Mouse (Mus musculus) intestine, embryonic 16.5 days (tissue): ENCODE results near the gene Ptk7. TPM values are rescaled to one million over a fixed set of nuclear protein-coding genes. Genes with fewer than 3 reads are reported as not detected.
A peak's percentile ranks its signal among the peaks of the same experiment; 100 is the strongest.

Experiments used
- ATAC-seq: fragments of 200-750 bp; cut with Nextera tagmentation; 2 replicates; pipeline ENCODE4 v1.8.0; 2017; ENCODE audit warnings: moderate TSS enrichment, moderate library complexity
- H3K27ac ChIP-seq: fragments of 300-500 bp; sonication (generic); 2 replicates; pipeline ENCODE4 v1.5.1; 2014; ENCODE audit warnings: mild to moderate bottlenecking, low read length
- H3K27me3 ChIP-seq: fragments of 300-500 bp; sonication (generic); replicated peaks from 2 replicates; pipeline ENCODE4 v1.6.1; 2014; ENCODE audit warnings: low read length, control low read depth, mixed read lengths; ENCODE audit not compliant: control insufficient read depth, insufficient read depth
- H3K36me3 ChIP-seq: fragments of 300-500 bp; sonication (generic); 2 replicates; pipeline ENCODE4 v1.6.1; 2014; ENCODE audit warnings: low read length, control low read depth; ENCODE audit not compliant: control insufficient read depth, insufficient read depth
- H3K4me1 ChIP-seq: fragments of 300-500 bp; sonication (generic); 2 replicates; pipeline ENCODE4 v1.6.1; 2014; ENCODE audit warnings: low read length, control low read depth, mixed read lengths; ENCODE audit not compliant: control insufficient read depth, insufficient read depth
- H3K4me2 ChIP-seq: fragments of 300-500 bp; sonication (generic); 2 replicates; pipeline ENCODE4 v1.6.1; 2014; ENCODE audit warnings: low read depth, low read length, control low read depth
- H3K4me3 ChIP-seq: fragments of 300-500 bp; sonication (generic); 2 replicates; pipeline ENCODE4 v1.5.1; 2014; ENCODE audit warnings: mild to moderate bottlenecking, low read length
- H3K9ac ChIP-seq: fragments of 300-500 bp; sonication (generic); 2 replicates; pipeline ENCODE4 v1.6.1; 2014; ENCODE audit warnings: low read depth, low read length
- H3K9me3 ChIP-seq: fragments of 300-500 bp; sonication (generic); 2 replicates; pipeline ENCODE4 v1.6.1; 2016; ENCODE audit warnings: low read length, control low read depth; ENCODE audit not compliant: control insufficient read depth
- WGBS: fragments of 180-500 bp; shearing (Covaris S2); extraction: QIAGEN DNeasy Blood & Tissue Kit; methylation state at CpG from one replicate; pipeline ENCODE4 v1.1.7; 2014; 5-methylcytosine and 5-hydroxymethylcytosine counted together
- polyA plus RNA-seq: library from polyadenylated mRNA; unstranded; fragments of >200 nt; fragmentation: Nextera tagmentation; extraction: Ambion mirVana; gene quantifications from 2 replicates; pipeline ENCODE4 v1.2.1, GENCODE M21; 2015

The Ptk7 gene
- polyA plus RNA-seq, 1 experiment from 2014 or later = 54.4 TPM

- Histone ChIP-seq H3K9me3 (no peaks in the 10 kb centered on the region), H3K27me3 (no peaks in the 10 kb centered on the region), H3K27ac (peak overlapping the region; percentile 15; the same call in 1 of the 2 replicates), H3K4me3 (no peak overlapping the region), H3K4me2 (peak overlapping the region; percentile 34; the same call in 1 of the 2 replicates), H3K36me3 (peaks cover 22% of the 10 kb centered on the region), H3K9ac (no peak overlapping the region), H3K4me1 (peaks cover 23% of the 10 kb centered on the region)
- ATAC-seq = no peak
- WGBS = 83% methylated on average over 7 of the region's 7 CpGs
Observed at GRCm38 (mm10) chr17:46552151-46552550, 77.2 kb downstream of the Ptk7 start.

GRCm38 (mm10) chr17:46551369-46551768 lies 77.9 kb downstream of the Ptk7 start:
- 93% methylated on average over 6 of the region's 6 CpGs for WGBS
- ATAC-seq = no peak

GRCm38 (mm10) chr17:46550904-46551303 lies 78.4 kb downstream of the Ptk7 start:
- no peak overlapping the region for H3K9ac ChIP-seq
- H3K27me3 ChIP-seq = no peaks in the 10 kb centered on the region
- ATAC-seq = no peak
- peaks cover 22% of the 10 kb centered on the region for H3K36me3 ChIP-seq
- no peak overlapping the region for H3K4me2 ChIP-seq
- 88% methylated on average over 7 of the region's 7 CpGs for WGBS
- H3K27ac ChIP-seq = no peak overlapping the region
- H3K4me1 ChIP-seq = peaks cover 30% of the 10 kb centered on the region
- no peaks in the 10 kb centered on the region for H3K9me3 ChIP-seq
- H3K4me3 ChIP-seq = no peak overlapping the region

More at GRCm38 (mm10) chr17:46551369-46551768, 77.9 kb downstream of the Ptk7 start:
- Histone ChIP-seq H3K4me1 (peaks cover 28% of the 10 kb centered on the region), H3K36me3 (peaks cover 22% of the 10 kb centered on the region), H3K4me3 (no peak overlapping the region), H3K9me3 (no peaks in the 10 kb centered on the region), H3K4me2 (no peak overlapping the region), H3K9ac (no peak overlapping the region), H3K27ac (no peak overlapping the region), H3K27me3 (no peaks in the 10 kb centered on the region)

DNA sequence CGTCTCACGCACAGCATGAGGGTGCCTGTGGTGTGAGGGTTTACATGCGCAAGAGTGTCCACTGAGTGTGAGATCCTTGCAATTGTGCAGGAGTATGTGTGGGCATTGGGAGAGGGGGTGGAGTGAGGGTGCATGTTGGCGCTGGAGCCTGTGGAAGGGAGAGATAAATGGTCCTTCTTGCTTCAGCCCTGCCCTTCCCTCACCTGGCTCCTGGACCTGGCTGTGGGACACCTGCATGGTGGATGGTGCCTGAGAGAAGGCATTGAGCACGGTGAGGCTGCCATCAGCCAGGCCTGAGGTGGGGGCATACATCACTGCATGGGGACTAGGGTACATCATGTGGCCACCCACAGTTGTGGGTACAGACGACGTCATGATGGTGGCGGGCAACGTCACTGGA lies 79.7 kb downstream of the Ptk7 start:
- Histone ChIP-seq H3K27me3 (no peaks in the 10 kb centered on the region), H3K9me3 (no peaks in the 10 kb centered on the region), H3K9ac (no peak overlapping the region), H3K4me2 (no peak overlapping the region), H3K4me3 (no peak overlapping the region), H3K27ac (no peak overlapping the region), H3K36me3 (peaks cover 22% of the 10 kb centered on the region), H3K4me1 (peaks cover 34% of the 10 kb centered on the region)
- 91% methylated on average over 9 of the region's 9 CpGs for WGBS
- ATAC-seq = no peak

DNA sequence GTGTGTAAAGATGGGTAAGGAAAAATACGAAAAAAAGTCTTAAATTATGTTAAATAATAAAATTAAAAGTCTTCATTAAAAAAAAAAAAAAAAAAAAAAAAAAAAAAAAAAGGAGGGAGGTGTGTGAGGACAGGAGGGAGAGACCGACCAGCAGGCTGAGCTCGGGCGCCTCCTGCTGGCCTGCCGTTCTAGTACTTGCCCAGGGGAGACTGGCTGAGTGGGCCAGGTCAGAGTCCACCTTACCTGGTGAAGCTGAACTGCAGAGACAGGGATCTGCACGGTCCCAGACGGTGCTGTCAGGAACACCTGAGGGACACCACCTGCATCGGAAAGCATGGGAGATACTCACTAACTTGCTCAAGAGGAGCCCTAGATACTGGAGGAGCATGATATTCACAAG lies 80.1 kb downstream of the Ptk7 start:
- Histone ChIP-seq H3K4me1 (peaks cover 31% of the 10 kb centered on the region), H3K4me3 (no peak overlapping the region), H3K4me2 (no peak overlapping the region), H3K27ac (no peak overlapping the region), H3K9me3 (no peaks in the 10 kb centered on the region), H3K9ac (no peak overlapping the region), H3K36me3 (peaks cover 22% of the 10 kb centered on the region), H3K27me3 (no peaks in the 10 kb centered on the region)
- 25% methylated on average over 8 of the region's 8 CpGs for WGBS
- 0 out of 2 replicates have a peak, but pooled peaks have one; percentile 10 for ATAC-seq

DNA sequence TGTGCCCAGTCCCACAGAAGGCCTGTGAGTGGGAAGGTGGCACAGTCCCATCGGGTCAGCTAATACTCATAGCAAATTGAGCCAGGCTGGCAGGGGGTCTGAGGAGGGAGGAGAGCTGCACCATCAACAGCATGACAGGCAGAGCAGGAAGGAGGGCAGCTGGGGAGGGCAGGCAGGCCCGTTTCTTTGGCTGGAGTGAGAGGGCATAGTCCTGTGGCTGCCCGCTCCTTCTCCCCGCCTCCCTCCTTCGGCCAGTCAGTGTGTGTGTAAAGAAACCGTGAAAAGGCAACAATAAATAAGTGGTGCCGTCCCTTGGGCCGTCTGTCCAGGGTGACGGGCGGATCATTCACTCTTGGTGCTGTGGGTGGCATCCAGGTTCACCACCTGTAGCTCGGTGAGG lies 80.6 kb downstream of the Ptk7 start:
- Histone ChIP-seq H3K36me3 (peaks cover 22% of the 10 kb centered on the region), H3K4me1 (peaks cover 27% of the 10 kb centered on the region), H3K4me2 (no peak overlapping the region), H3K9ac (no peak overlapping the region), H3K4me3 (no peak overlapping the region), H3K27me3 (no peaks in the 10 kb centered on the region), H3K27ac (no peak overlapping the region), H3K9me3 (no peaks in the 10 kb centered on the region)
- 67% methylated on average over 11 of the region's 11 CpGs for whole genome bisulfite sequencing
- ATAC-seq = no peak

GRCm38 (mm10) chr17:46547923-46548322 lies 81.4 kb downstream of the Ptk7 start:
- Histone ChIP-seq H3K4me3 (no peak overlapping the region), H3K9ac (no peak overlapping the region), H3K9me3 (no peaks in the 10 kb centered on the region), H3K27me3 (no peaks in the 10 kb centered on the region), H3K4me1 (peaks cover 20% of the 10 kb centered on the region), H3K4me2 (no peak overlapping the region), H3K27ac (no peak overlapping the region), H3K36me3 (peaks cover 22% of the 10 kb centered on the region)
- 35% methylated on average over 3 of the region's 3 CpGs for WGBS
- no peak for ATAC-seq

DNA sequence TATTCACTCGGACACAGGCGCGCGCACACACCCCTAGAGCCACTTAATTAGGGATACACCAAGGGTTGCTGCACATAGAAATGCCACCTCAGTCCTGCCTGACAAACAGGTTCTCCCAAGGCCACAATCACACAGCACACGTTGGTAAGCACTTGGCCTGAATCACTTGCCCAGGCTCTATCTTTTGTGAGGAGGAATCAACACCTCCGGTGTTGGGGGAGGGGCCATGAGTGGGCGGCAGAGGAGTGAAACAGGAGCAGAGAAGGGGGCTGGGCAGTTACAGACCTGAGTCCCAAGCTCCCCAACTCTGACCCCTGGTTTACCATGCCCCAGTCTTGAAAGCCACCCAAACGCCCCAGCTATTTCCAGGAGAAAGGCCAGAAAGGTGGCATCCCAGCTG lies 82.3 kb downstream of the Ptk7 start:
- no peak for ATAC-seq
- H3K9me3 ChIP-seq = no peaks in the 10 kb centered on the region
- 40% methylated on average over 8 of the region's 8 CpGs for WGBS
- H3K9ac ChIP-seq = no peak overlapping the region
- no peak overlapping the region for H3K27ac ChIP-seq
- peaks cover 22% of the 10 kb centered on the region for H3K36me3 ChIP-seq
- H3K4me1 ChIP-seq = peaks cover 14% of the 10 kb centered on the region
- H3K27me3 ChIP-seq = no peaks in the 10 kb centered on the region
- no peak overlapping the region for H3K4me2 ChIP-seq
- H3K4me3 ChIP-seq = no peak overlapping the region

GRCm38 (mm10) chr17:46546591-46546990 lies 82.7 kb downstream of the Ptk7 start:
- H3K27me3 ChIP-seq = no peaks in the 10 kb centered on the region
- no peak overlapping the region for H3K27ac ChIP-seq
- WGBS = 30% methylated on average over 7 of the region's 7 CpGs
- H3K4me1 ChIP-seq = peaks cover 14% of the 10 kb centered on the region
- H3K36me3 ChIP-seq = peaks cover 19% of the 10 kb centered on the region
- peak overlapping the region; percentile 76; the same call in 1 of the 2 replicates for H3K9ac ChIP-seq
- no peak for ATAC-seq
- H3K4me2 ChIP-seq = peak overlapping the region; percentile 93
- no peaks in the 10 kb centered on the region for H3K9me3 ChIP-seq
- H3K4me3 ChIP-seq = peak overlapping the region; percentile 63
